Mouse (Mus musculus) erythroblast, embryonic 14.5 days (primary cell): ENCODE measurements around the gene Dennd5a.

Experiments used
- GATA1 ChIP-seq: IDR thresholded peaks from 2 replicates; pipeline ENCODE4 v1.6.1; 2012; ENCODE audit warnings: low read length, inconsistent platforms, mixed read lengths
- TAL1 ChIP-seq: IDR thresholded peaks from 3 replicates; pipeline ENCODE4 v1.6.1; 2012; ENCODE audit warnings: low read length, inconsistent platforms, mixed read lengths

DNA sequence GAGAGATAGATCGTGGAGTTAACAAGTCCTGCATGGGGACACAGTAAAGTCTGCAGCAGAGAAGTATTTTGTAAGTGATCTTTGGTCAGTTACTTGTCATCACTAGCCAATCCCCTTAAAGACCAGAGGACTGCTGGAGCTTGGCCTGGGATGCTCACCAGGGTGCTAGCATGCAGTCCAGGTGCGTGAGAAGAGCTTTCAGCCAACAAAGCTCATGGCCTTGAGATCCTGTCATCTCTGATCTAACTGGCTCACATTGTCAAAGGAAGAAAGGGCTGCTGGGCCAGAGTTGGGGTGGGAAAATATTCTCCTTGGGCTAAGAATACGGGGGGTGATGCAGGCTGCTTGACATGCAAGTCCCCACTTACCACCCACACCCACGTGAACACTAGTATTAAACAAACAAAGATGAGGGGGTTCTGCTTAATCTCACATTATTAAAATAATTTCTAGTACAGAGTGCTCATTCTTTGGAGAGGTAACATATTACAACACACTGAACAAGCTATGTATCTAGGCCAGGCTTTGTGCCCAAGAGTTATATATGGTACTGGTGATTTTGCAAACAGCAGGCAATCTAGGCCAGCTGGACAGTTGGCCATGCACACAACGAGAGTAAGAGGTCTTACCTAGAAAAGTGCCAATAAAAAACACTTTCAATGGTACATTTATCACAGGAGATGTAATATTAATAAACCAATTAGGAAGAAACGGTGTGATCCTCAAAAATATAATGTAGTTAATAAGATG lies 15.9 kb upstream of the Dennd5a start:
- no peak for TF ChIP-seq TAL1
- no peak for TF ChIP-seq GATA1
